Mouse (Mus musculus) lung, embryonic 15.5 days (tissue): ENCODE data around the gene Smoc1. TPM values are rescaled to one million over a fixed set of nuclear protein-coding genes. Genes with fewer than 3 reads are reported as not detected.

Experiments
- ATAC-seq: fragments of 200-750 bp; cut with Nextera tagmentation; 2 replicates; pipeline ENCODE4 v1.8.0; 2017; ENCODE audit warnings: moderate number of reproducible peaks, borderline replicate concordance; ENCODE audit not compliant: low FRiP score, low TSS enrichment; ENCODE audit errors: extremely low read depth
- H3K27ac ChIP-seq: fragments of 300-500 bp; sonication (generic); 2 replicates; pipeline ENCODE4 v1.5.1; 2015; ENCODE audit warnings: moderate library complexity, mild to moderate bottlenecking, inconsistent platforms
- H3K27me3 ChIP-seq: fragments of 300-500 bp; sonication (generic); 2 replicates; pipeline ENCODE4 v1.6.1; 2015; ENCODE audit warnings: inconsistent platforms
- H3K36me3 ChIP-seq: fragments of 300-500 bp; sonication (generic); 2 replicates; pipeline ENCODE4 v1.6.1; 2015; ENCODE audit warnings: inconsistent platforms
- H3K4me1 ChIP-seq: fragments of 300-500 bp; sonication (generic); 2 replicates; pipeline ENCODE4 v1.6.1; 2015; ENCODE audit warnings: inconsistent platforms
- H3K4me2 ChIP-seq: fragments of 300-500 bp; sonication (generic); 2 replicates; pipeline ENCODE4 v1.6.1; 2015; ENCODE audit warnings: inconsistent platforms, mild to moderate bottlenecking, moderate library complexity
- H3K4me3 ChIP-seq: fragments of 300-500 bp; sonication (generic); 2 replicates; pipeline ENCODE4 v1.5.1; 2015; ENCODE audit warnings: mild to moderate bottlenecking, inconsistent platforms
- H3K9ac ChIP-seq: fragments of 300-500 bp; sonication (generic); 2 replicates; pipeline ENCODE4 v1.6.1; 2015; ENCODE audit warnings: inconsistent platforms
- H3K9me3 ChIP-seq: fragments of 300-500 bp; sonication (generic); 2 replicates; pipeline ENCODE4 v1.6.1; 2016; ENCODE audit warnings: inconsistent platforms
- WGBS: fragments of 180-500 bp; shearing (Covaris S2); methylation state at CpG from one replicate; pipeline ENCODE4 v1.1.7; 2015; 5-methylcytosine and 5-hydroxymethylcytosine counted together
- polyA plus RNA-seq: library from polyadenylated mRNA; unstranded; fragments of >200 nt; fragmentation: Nextera tagmentation; extraction: Ambion mirVana; gene quantifications from 2 replicates; pipeline ENCODE4 v1.2.1, GENCODE M21; 2015

Smoc1 gene
- polyA plus RNA-seq, 1 experiment from 2014 or later: 1.3 TPM

- H3K27ac ChIP-seq: no peak overlapping the region
- WGBS: 24% methylated on average over 6 of the region's 6 CpGs
- H3K9ac ChIP-seq: no peak overlapping the region
- H3K4me2 ChIP-seq: no peak overlapping the region
- ATAC-seq: no peak
- no peaks in the 10 kb centered on the region for H3K4me1 ChIP-seq
- H3K4me3 ChIP-seq: no peak overlapping the region
- H3K27me3 ChIP-seq: no peaks in the 10 kb centered on the region
- no peaks in the 10 kb centered on the region for H3K9me3 ChIP-seq
- no peaks in the 10 kb centered on the region for H3K36me3 ChIP-seq
These were observed 179.3 kb downstream of the Smoc1 start for GRCm38 (mm10) chr12:81205619-81206560.

DNA sequence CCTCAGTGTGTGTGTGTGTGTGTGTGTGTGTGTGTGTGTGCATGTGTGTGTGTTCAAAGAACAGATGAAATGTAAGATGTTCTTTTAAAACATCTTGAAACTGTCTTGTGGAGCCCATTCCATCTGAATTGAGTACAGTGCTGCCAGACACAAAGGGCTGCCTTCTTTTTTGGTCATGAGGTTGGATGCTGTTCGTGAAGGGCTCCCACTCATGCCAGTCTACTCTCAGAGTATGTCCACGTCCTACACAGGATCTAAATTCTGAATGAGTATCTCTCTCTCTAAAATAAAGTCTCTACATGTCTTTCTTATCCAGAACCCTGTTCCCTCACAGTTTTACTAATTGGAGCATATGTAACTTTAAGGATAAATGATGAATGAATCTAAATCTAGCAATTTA, 182.0 kb downstream of the Smoc1 start:
- Histone ChIP-seq H3K36me3 (no peaks in the 10 kb centered on the region), H3K27me3 (no peaks in the 10 kb centered on the region), H3K4me1 (no peaks in the 10 kb centered on the region), H3K4me2 (no peak overlapping the region), H3K4me3 (no peak overlapping the region), H3K27ac (no peak overlapping the region), H3K9me3 (no peaks in the 10 kb centered on the region), H3K9ac (no peak overlapping the region)
- ATAC-seq: no peak
- WGBS: 32% methylated on average over 2 of the region's 2 CpGs

- WGBS: 63% methylated on average over 4 of the region's 4 CpGs
- no peaks in the 10 kb centered on the region for H3K27me3 ChIP-seq
- ATAC-seq: no peak
- H3K9ac ChIP-seq: no peak overlapping the region
- no peak overlapping the region for H3K27ac ChIP-seq
- no peak overlapping the region for H3K4me2 ChIP-seq
- H3K4me1 ChIP-seq: no peaks in the 10 kb centered on the region
- H3K9me3 ChIP-seq: no peaks in the 10 kb centered on the region
- no peak overlapping the region for H3K4me3 ChIP-seq
- no peaks in the 10 kb centered on the region for H3K36me3 ChIP-seq
These were observed 192.7 kb downstream of the Smoc1 start for GRCm38 (mm10) chr12:81219339-81219738.

DNA sequence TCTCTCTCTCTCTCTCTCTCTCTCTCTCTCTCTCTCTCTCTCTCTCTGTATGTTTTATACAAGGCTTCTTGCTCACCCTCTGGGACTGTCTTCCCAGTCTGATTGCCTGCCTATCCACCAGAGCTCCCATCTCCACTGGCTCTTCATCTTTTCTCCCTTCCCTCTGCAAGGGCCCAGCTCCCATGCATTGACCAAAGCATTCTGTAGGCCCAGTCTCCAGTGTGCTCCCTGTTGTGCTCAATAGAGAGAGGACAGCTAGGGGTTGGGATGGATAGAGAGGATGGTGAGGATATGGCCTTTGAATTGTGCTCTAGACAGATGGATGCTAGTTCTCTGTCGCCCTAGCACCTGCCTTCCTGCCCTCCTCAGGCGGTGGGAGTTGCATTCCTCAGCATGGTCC, 196.7 kb downstream of the Smoc1 start:
- 50% methylated on average over 2 of the region's 2 CpGs for WGBS
- Histone ChIP-seq H3K4me3 (no peak overlapping the region), H3K9ac (no peak overlapping the region), H3K9me3 (no peaks in the 10 kb centered on the region), H3K36me3 (no peaks in the 10 kb centered on the region), H3K27me3 (no peaks in the 10 kb centered on the region), H3K4me1 (no peaks in the 10 kb centered on the region), H3K4me2 (no peak overlapping the region), H3K27ac (no peak overlapping the region)
- no peak for ATAC-seq

- Histone ChIP-seq H3K27ac (no peak overlapping the region), H3K9me3 (no peaks in the 10 kb centered on the region), H3K27me3 (no peaks in the 10 kb centered on the region), H3K9ac (no peak overlapping the region), H3K4me2 (no peak overlapping the region), H3K36me3 (no peaks in the 10 kb centered on the region), H3K4me3 (no peak overlapping the region), H3K4me1 (no peaks in the 10 kb centered on the region)
- 64% methylated on average over 2 of the region's 2 CpGs for WGBS
- ATAC-seq: no peak
These were observed 198.2 kb downstream of the Smoc1 start for GRCm38 (mm10) chr12:81224843-81225242.

DNA sequence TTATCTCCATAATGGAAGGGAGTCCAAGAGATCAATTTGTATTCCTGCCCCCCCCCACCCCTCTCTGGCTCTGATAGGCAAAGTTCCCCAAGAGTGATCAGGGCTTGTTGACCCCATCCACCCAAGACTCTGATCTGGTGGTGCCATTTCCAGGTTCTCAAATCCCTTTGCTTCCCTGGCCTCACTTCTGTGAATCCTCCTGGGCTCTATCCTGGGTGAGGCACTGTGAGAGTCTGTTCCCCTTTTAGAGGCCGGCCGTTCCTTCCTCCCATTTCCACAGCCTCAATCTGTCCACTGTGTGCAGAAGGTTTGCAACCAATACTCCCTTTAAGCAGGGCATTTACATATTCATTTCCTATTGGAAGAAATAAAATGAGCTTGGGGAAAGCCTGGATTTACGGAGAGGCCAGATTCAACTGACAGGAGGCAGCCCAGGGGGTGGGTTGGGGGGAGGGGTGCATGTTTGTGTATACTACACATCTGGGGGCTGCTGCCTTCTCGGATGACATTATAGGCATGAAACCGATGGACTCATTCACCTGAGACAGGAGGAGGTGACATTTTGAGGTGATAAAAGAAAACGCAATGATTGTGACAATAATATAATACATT, 199.5 kb downstream of the Smoc1 start:
- H3K9me3 ChIP-seq: no peaks in the 10 kb centered on the region
- ATAC-seq: no peak
- WGBS: 31% methylated on average over 6 of the region's 6 CpGs

GRCm38 (mm10) chr12:81226590-81226989, 200.0 kb downstream of the Smoc1 start:
- no peak overlapping the region for H3K4me3 ChIP-seq
- WGBS: 42% methylated on average over 3 of the region's 3 CpGs
- H3K9me3 ChIP-seq: no peaks in the 10 kb centered on the region
- no peak for ATAC-seq
- no peaks in the 10 kb centered on the region for H3K36me3 ChIP-seq
- no peaks in the 10 kb centered on the region for H3K4me1 ChIP-seq
- H3K27ac ChIP-seq: no peak overlapping the region
- H3K27me3 ChIP-seq: no peaks in the 10 kb centered on the region
- no peak overlapping the region for H3K4me2 ChIP-seq
- H3K9ac ChIP-seq: no peak overlapping the region

More for the DNA sequence above, 199.5 kb downstream of the Smoc1 start:
- H3K4me3 ChIP-seq: no peak overlapping the region
- H3K4me2 ChIP-seq: no peak overlapping the region
- H3K4me1 ChIP-seq: no peaks in the 10 kb centered on the region
- no peaks in the 10 kb centered on the region for H3K27me3 ChIP-seq
- H3K9ac ChIP-seq: no peak overlapping the region
- no peaks in the 10 kb centered on the region for H3K36me3 ChIP-seq
- no peak overlapping the region for H3K27ac ChIP-seq

- Histone ChIP-seq H3K4me2 (no peak overlapping the region), H3K9ac (no peak overlapping the region), H3K4me1 (no peaks in the 10 kb centered on the region), H3K36me3 (no peaks in the 10 kb centered on the region), H3K9me3 (no peaks in the 10 kb centered on the region), H3K27ac (no peak overlapping the region), H3K27me3 (no peaks in the 10 kb centered on the region), H3K4me3 (no peak overlapping the region)
- no peak for ATAC-seq
- 62% methylated on average over 5 of the region's 5 CpGs for WGBS
These were observed 201.3 kb downstream of the Smoc1 start for GRCm38 (mm10) chr12:81227767-81228460.

DNA sequence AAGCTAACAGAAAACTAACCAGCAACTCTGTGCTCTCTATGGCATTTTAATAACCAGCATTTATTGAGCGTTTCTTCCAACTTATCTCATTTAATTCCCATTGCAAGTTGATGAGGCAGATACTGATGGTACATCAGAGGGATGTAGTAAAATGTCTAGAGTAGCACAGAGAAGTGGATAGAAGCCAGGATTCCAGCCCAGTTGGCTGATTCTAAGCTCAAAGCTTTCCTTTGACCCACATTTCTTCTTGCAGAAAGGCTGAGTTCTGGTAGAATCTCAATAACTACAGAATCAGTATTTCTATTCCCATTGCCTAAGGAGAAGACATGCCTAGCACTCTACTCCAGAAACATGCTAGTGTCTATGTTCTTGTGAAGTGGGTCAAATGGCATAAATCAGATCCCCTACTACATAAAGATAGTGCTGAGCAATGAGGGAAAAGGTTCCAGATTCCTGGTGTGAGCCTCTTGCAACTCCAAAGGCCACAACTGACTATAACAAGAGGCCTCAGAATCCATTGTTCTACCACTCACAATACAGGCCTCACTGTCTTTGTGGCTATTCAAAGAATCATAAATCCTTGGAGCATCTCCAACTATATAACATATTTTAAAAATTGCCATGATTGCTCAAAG, 207.3 kb downstream of the Smoc1 start:
- no peak overlapping the region for H3K4me2 ChIP-seq
- H3K9me3 ChIP-seq: no peaks in the 10 kb centered on the region
- H3K4me1 ChIP-seq: no peaks in the 10 kb centered on the region
- H3K36me3 ChIP-seq: no peaks in the 10 kb centered on the region
- ATAC-seq: no peak
- H3K27me3 ChIP-seq: no peaks in the 10 kb centered on the region
- no peak overlapping the region for H3K9ac ChIP-seq
- no peak overlapping the region for H3K4me3 ChIP-seq
- H3K27ac ChIP-seq: no peak overlapping the region
- 78% methylated on average over 1 of the region's 1 CpGs for whole genome bisulfite sequencing

GRCm38 (mm10) chr12:81235456-81236330, 209.1 kb downstream of the Smoc1 start:
- Histone ChIP-seq H3K9me3 (no peaks in the 10 kb centered on the region), H3K27ac (no peak overlapping the region), H3K27me3 (no peaks in the 10 kb centered on the region), H3K4me3 (no peak overlapping the region), H3K9ac (no peak overlapping the region), H3K4me2 (no peak overlapping the region), H3K4me1 (no peaks in the 10 kb centered on the region), H3K36me3 (no peaks in the 10 kb centered on the region)
- ATAC-seq: no peak
- 77% methylated on average over 10 of the region's 10 CpGs for WGBS
